ENCODE assay signal across 31 mouse cellular contexts in genomic region chr7:102373382-102374072, GRCm38 (mm10).
DNase-seq lines count a peak whose midpoint lies in the region; ATAC-seq and TF ChIP-seq lines count a peak whose summit lies in the region.
"Had no signal": no experiment of that assay in that cellular context is flagged by ENCODE, and none has a peak within 500 bp of the region (broad histone marks: within the 10 kb centered on the region; RNA-seq: fewer than 3 reads in every experiment).

No protein-coding gene starts in this region.

- no peak overlapping the region for H3K27ac ChIP-seq in MEL (ENCODE audit: control insufficient read depth, low read depth, low read length)
- H3K27ac ChIP-seq in liver, embryonic 13.5 days = peak overlapping the region; percentile 54; the same call in 1 of the 2 replicates
- H3K27ac ChIP-seq in thymus, adult 2 months (ENCODE audit: control insufficient read depth, insufficient read depth, low read length) = no peak overlapping the region
- H3K27ac ChIP-seq: embryonic facial prominence, embryonic 13.5 days; forebrain, embryonic 12.5 days; heart, embryonic 10.5 days; heart, embryonic 15.5 days; hindbrain, embryonic 12.5 days; hindbrain, postnatal 0 days; kidney, postnatal 0 days; limb, embryonic 12.5 days had no signal

- H3K36me3 ChIP-seq in MEL (ENCODE audit: control insufficient read depth in 1 of 2, insufficient read depth in 2 of 2, low read length in 2 of 2) = peaks cover 0 to 21% of the 10 kb centered on the region in 2 experiments; a peak in 3 of 4 replicates
- H3K36me3 ChIP-seq in liver, embryonic 13.5 days = no peaks in the 10 kb centered on the region
- no peaks in the 10 kb centered on the region for H3K36me3 ChIP-seq in thymus, adult 2 months (ENCODE audit: control insufficient read depth, insufficient read depth, low read length)
- H3K36me3 ChIP-seq: embryonic facial prominence, embryonic 13.5 days; forebrain, embryonic 12.5 days; heart, embryonic 10.5 days; heart, embryonic 15.5 days; hindbrain, embryonic 12.5 days; limb, embryonic 12.5 days had no signal

- no peak overlapping the region for H3K9ac ChIP-seq in MEL (ENCODE audit: control insufficient read depth, low read depth, low read length, poor library complexity, severe bottlenecking)
- no peak overlapping the region for H3K9ac ChIP-seq in liver, embryonic 13.5 days
- H3K9ac ChIP-seq: embryonic facial prominence, embryonic 13.5 days; forebrain, embryonic 12.5 days; forebrain, postnatal 0 days; heart, embryonic 15.5 days; hindbrain, embryonic 12.5 days; limb, embryonic 12.5 days had no signal

- no peak for TF ChIP-seq POLR2A in MEL (IDR thresholded peaks at IDR 0.05; ENCODE audit: control insufficient read depth in 1 of 2, insufficient read depth in 1 of 2, low read depth in 1 of 2, low read length in 2 of 2, poor library complexity in 1 of 2)
- no peak for TF ChIP-seq POLR2A in thymus, adult 2 months (IDR thresholded peaks at IDR 0.05; ENCODE audit: control insufficient read depth, extremely low read depth, insufficient read depth, low read length, poor library complexity)

- TF ChIP-seq RAD21 in MEL (IDR thresholded peaks at IDR 0.05; ENCODE audit: low read depth, low read length) = no peak

- no peaks in the 10 kb centered on the region for H3K9me3 ChIP-seq in MEL (replicated peaks; ENCODE audit: insufficient read depth, low read length)
- H3K9me3 ChIP-seq in liver, embryonic 13.5 days (replicated peaks) = no peaks in the 10 kb centered on the region
- H3K9me3 ChIP-seq: embryonic facial prominence, embryonic 13.5 days; forebrain, embryonic 12.5 days; heart, embryonic 10.5 days; heart, embryonic 15.5 days; hindbrain, embryonic 12.5 days; limb, embryonic 12.5 days had no signal

- peak; percentile 88 to 94 for TF ChIP-seq EP300 in MEL (IDR thresholded peaks at IDR 0.05; ENCODE audit: low read depth in 1 of 2, low read length in 2 of 2)

- H3K4me1 ChIP-seq in MEL (ENCODE audit: control insufficient read depth in 1 of 2, insufficient read depth in 2 of 2, low read length in 2 of 2) = peaks cover 9 to 16% of the 10 kb centered on the region in 2 experiments
- peaks cover 29% of the 10 kb centered on the region for H3K4me1 ChIP-seq in liver, embryonic 13.5 days (replicated peaks)
- no peaks in the 10 kb centered on the region for H3K4me1 ChIP-seq in thymus, adult 2 months (replicated peaks; ENCODE audit: control insufficient read depth, insufficient read depth, low read length)
- H3K4me1 ChIP-seq: forebrain, embryonic 12.5 days; heart, embryonic 10.5 days; limb, embryonic 12.5 days had no signal

- H3K4me2 ChIP-seq in liver, embryonic 13.5 days = peak overlapping the region; percentile 42
- H3K4me2 ChIP-seq: embryonic facial prominence, embryonic 13.5 days; forebrain, embryonic 12.5 days; heart, embryonic 15.5 days; hindbrain, embryonic 12.5 days; limb, embryonic 12.5 days had no signal

- TF ChIP-seq CTCF in MEL (IDR thresholded peaks at IDR 0.05 in 2 of 3, conservative IDR thresholded peaks at IDR 0.05 in 1 of 3; ENCODE audit: control insufficient read depth in 1 of 3, insufficient read depth in 1 of 3, low read depth in 2 of 3, low read length in 3 of 3, poor library complexity in 1 of 3, severe bottlenecking in 1 of 3) = no peak
- TF ChIP-seq CTCF in thymus, adult 2 months (IDR thresholded peaks at IDR 0.05; ENCODE audit: borderline replicate concordance, control insufficient read depth, extremely low read depth, insufficient read depth, low read length, poor library complexity) = no peak

- H3K79me2 ChIP-seq in MEL (ENCODE audit: control insufficient read depth, insufficient read depth, low read length, poor library complexity) = peaks cover 2% of the 10 kb centered on the region; the same call in 1 of the 2 replicates

- no peak overlapping the region for H3K4me3 ChIP-seq in MEL (ENCODE audit: control insufficient read depth in 1 of 2, insufficient read depth in 1 of 2, low read depth in 2 of 2, low read length in 2 of 2)
- no peak overlapping the region for H3K4me3 ChIP-seq in liver, embryonic 13.5 days (replicated peaks)
- H3K4me3 ChIP-seq in thymus, adult 2 months (ENCODE audit: control insufficient read depth, insufficient read depth, low read length) = no peak overlapping the region
- H3K4me3 ChIP-seq: embryonic facial prominence, embryonic 13.5 days; erythroblast, embryonic 14.5 days; forebrain, embryonic 12.5 days; heart, embryonic 10.5 days; heart, embryonic 15.5 days; hindbrain, embryonic 12.5 days; limb, embryonic 12.5 days had no signal

- peak; percentile 98 for ATAC-seq in liver, embryonic 13.5 days (ENCODE audit: low read depth)
- peak; percentile 97 for ATAC-seq in megakaryocyte progenitor cell, adult 5-6 weeks (replicated peaks; ENCODE audit: poor library complexity)
- ATAC-seq: forebrain, postnatal 0 days; hindbrain, postnatal 0 days; intestine, embryonic 16.5 days; lung, postnatal 0 days had no signal

- DNase-seq in MEL (ENCODE audit: low read depth, low spot score) = peak; percentile 77
- peak; percentile 42 for DNase-seq in c-Kit-positive CD71-positive TER-119-positive erythroid progenitor cells, embryonic 14.5 days (ENCODE audit: low spot score)
- peak; percentile 9 for DNase-seq in liver, embryonic 13.5 days
- no peak for DNase-seq in thymus, adult 2 months
- DNase-seq in cerebellum, adult 18-20 months = no peak
- DNase-seq in adrenal gland, postnatal 4 days (ENCODE audit: low spot score in 2 of 2) = no peak
- DNase-seq: adrenal gland, postnatal 25 days; cerebellum, adult 11 months; cerebellum, adult 9-11 months; forebrain, postnatal 0 days; gastrocnemius, postnatal 10 days; kidney, adult 8-10 months; kidney, postnatal 4 days; lung, adult 18-20 months; lung, postnatal 4 days; midbrain, embryonic 14.5 days; retina, postnatal 1 day; right cerebral cortex, postnatal 14 days; thymus, postnatal 14 days had no signal

- WGBS in liver, embryonic 13.5 days (ENCODE audit: insufficient replicate concordance) = 21% methylated on average over 3 of the region's 3 CpGs
- 97% methylated on average over 3 of the region's 3 CpGs for WGBS in thymus, adult 2 months

- H3K27me3 ChIP-seq in MEL (ENCODE audit: control insufficient read depth in 1 of 2, insufficient read depth in 2 of 2, low read length in 2 of 2) = no peaks in the 10 kb centered on the region
- H3K27me3 ChIP-seq in liver, embryonic 13.5 days = no peaks in the 10 kb centered on the region
- H3K27me3 ChIP-seq in thymus, adult 2 months (ENCODE audit: control insufficient read depth, insufficient read depth, low read length) = no peaks in the 10 kb centered on the region; the same call in 1 of the 2 replicates
- H3K27me3 ChIP-seq: embryonic facial prominence, embryonic 13.5 days; forebrain, embryonic 12.5 days; heart, embryonic 15.5 days; hindbrain, embryonic 12.5 days; limb, embryonic 12.5 days had no signal

TF ChIP-seq in MEL, 35 proteins besides CTCF, POLR2A, EP300 and RAD21 (continues in another document):
- TF ChIP-seq TBP (IDR thresholded peaks at IDR 0.05; ENCODE audit: low read depth, low read length) (no peak), JUND (IDR thresholded peaks at IDR 0.05; ENCODE audit: low read depth, low read length) (no peak), POLR2AphosphoS2 (IDR thresholded peaks at IDR 0.05; ENCODE audit: low read length) (no peak), ZC3H11A (IDR thresholded peaks at IDR 0.05; ENCODE audit: low read depth, low read length) (no peak), USF1 (IDR thresholded peaks at IDR 0.05; ENCODE audit: low read depth, low read length) (no peak), MAFK (IDR thresholded peaks at IDR 0.05; ENCODE audit: borderline replicate concordance, low read depth, low read length) (peak; percentile 75; the same call in 1 of the 2 replicates), HCFC1 (IDR thresholded peaks at IDR 0.05; ENCODE audit: low read depth, low read length) (no peak; the same call in 1 of the 2 replicates), GABPA (IDR thresholded peaks at IDR 0.05; ENCODE audit: low read depth, low read length) (no peak), ZNF384 (IDR thresholded peaks at IDR 0.05; ENCODE audit: low read depth, low read length) (no peak; the same call in none of the 2 replicates), MEF2A (IDR thresholded peaks at IDR 0.05; ENCODE audit: extremely low read depth, insufficient replicate concordance, low read depth, low read length, poor library complexity, severe bottlenecking) (peak; percentile 40; the same call in 1 of the 2 replicates), MYC (IDR thresholded peaks at IDR 0.05; ENCODE audit: low read depth, low read length) (peak; percentile 51; the same call in 1 of the 2 replicates), MXI1 (IDR thresholded peaks at IDR 0.05; ENCODE audit: low read depth, low read length) (peak; percentile 58), MAX (IDR thresholded peaks at IDR 0.05; ENCODE audit: low read length) (no peak), ZKSCAN1 (IDR thresholded peaks at IDR 0.05; ENCODE audit: low read depth, low read length) (peak; percentile 54; the same call in 1 of the 2 replicates), ZMIZ1 (IDR thresholded peaks at IDR 0.05; ENCODE audit: low read depth, low read length) (no peak), SIN3A (IDR thresholded peaks at IDR 0.05; ENCODE audit: low read length) (peak; percentile 72), RCOR1 (IDR thresholded peaks at IDR 0.05; ENCODE audit: low read depth, low read length) (peak; percentile 94), NELFE (IDR thresholded peaks at IDR 0.05; ENCODE audit: low read depth, low read length) (no peak), ELF1 (IDR thresholded peaks at IDR 0.05; ENCODE audit: low read depth, low read length) (no peak), MYB (IDR thresholded peaks at IDR 0.05; ENCODE audit: low read depth, low read length) (no peak), BHLHE40 (IDR thresholded peaks at IDR 0.05; ENCODE audit: borderline replicate concordance, low read depth, low read length) (peak; percentile 40; the same call in 1 of the 2 replicates), CHD2 (IDR thresholded peaks at IDR 0.05; ENCODE audit: low read length) (no peak), TAL1 (IDR thresholded peaks at IDR 0.05; ENCODE audit: low read length) (peak; percentile 89), GATA1 (IDR thresholded peaks at IDR 0.05; ENCODE audit: low read depth, low read length) (peak; percentile 93), UBTF (IDR thresholded peaks at IDR 0.05; ENCODE audit: borderline replicate concordance, insufficient read depth, low read depth, low read length) (no peak), MAZ (IDR thresholded peaks at IDR 0.05; ENCODE audit: low read depth, low read length) (0 out of 2 replicates have a peak, but pooled peaks have one; percentile 53), KAT2A (conservative IDR thresholded peaks at IDR 0.05; ENCODE audit: low read depth, low read length) (no peak), POLR2AphosphoS5 (IDR thresholded peaks at IDR 0.05; ENCODE audit: borderline replicate concordance, low read depth, low read length) (no peak), USF2 (IDR thresholded peaks at IDR 0.05; ENCODE audit: borderline replicate concordance in 1 of 2, insufficient read depth in 1 of 2, low read depth in 1 of 2, low read length in 2 of 2) (no peak)

Comparison
In these comparisons a context has a peak if more than half of its experiments do, and no peak if none do; other contexts are left out.
1. DNase-seq: peak in MEL (single experiment), c-Kit-positive CD71-positive TER-119-positive erythroid progenitor cells, embryonic 14.5 days (single experiment) and liver, embryonic 13.5 days (single experiment); none in thymus, adult 2 months (single experiment), cerebellum, adult 18-20 months (0 of 2) and adrenal gland, postnatal 4 days (0 of 2).